In genomic region chr5:135794859-135795181, GRCm38 (mm10) we compare ENCODE assay signal across 10 mouse cellular contexts. TPM values are rescaled to one million over a fixed set of nuclear protein-coding genes. Genes with fewer than 3 reads are reported as not detected.
DNase-seq lines count a peak whose midpoint lies in the region; ATAC-seq and TF ChIP-seq lines count a peak whose summit lies in the region.
"Had no signal": no experiment of that assay in that cellular context is flagged by ENCODE, and none has a peak within 500 bp of the region (broad histone marks: within the 10 kb centered on the region; RNA-seq: fewer than 3 reads in every experiment).

No protein-coding gene starts in this region.

- peak overlapping the region; percentile 56 for H3K4me2 ChIP-seq in heart, postnatal 0 days (ENCODE audit: low read depth, low read length)
- H3K4me2 ChIP-seq in embryonic facial prominence, embryonic 12.5 days (replicated peaks): peak overlapping the region; percentile 35
- peak overlapping the region; percentile 42 for H3K4me2 ChIP-seq in intestine, embryonic 14.5 days (ENCODE audit: low read length)
- H3K4me2 ChIP-seq in midbrain, embryonic 13.5 days (replicated peaks): peak overlapping the region; percentile 26

- no peak for TF ChIP-seq CTCF in heart, postnatal 0 days (IDR thresholded peaks at IDR 0.05; ENCODE audit: low read depth)

- H3K9me3 ChIP-seq in heart, postnatal 0 days (replicated peaks; ENCODE audit: control insufficient read depth, low read length): no peaks in the 10 kb centered on the region
- H3K9me3 ChIP-seq in embryonic facial prominence, embryonic 12.5 days: no peaks in the 10 kb centered on the region
- H3K9me3 ChIP-seq in intestine, embryonic 14.5 days (ENCODE audit: control insufficient read depth, low read length): no peaks in the 10 kb centered on the region
- H3K9me3 ChIP-seq in midbrain, embryonic 13.5 days: no peaks in the 10 kb centered on the region
- H3K9me3 ChIP-seq: G1E had no signal

- no peak for TF ChIP-seq EP300 in heart, postnatal 0 days (IDR thresholded peaks at IDR 0.05; ENCODE audit: low read depth)

- peak overlapping the region; percentile 26; the same call in 1 of the 2 replicates for H3K9ac ChIP-seq in heart, postnatal 0 days (replicated peaks; ENCODE audit: low read depth, low read length)
- peak overlapping the region; percentile 19; the same call in 1 of the 2 replicates for H3K9ac ChIP-seq in embryonic facial prominence, embryonic 12.5 days
- no peak overlapping the region for H3K9ac ChIP-seq in intestine, embryonic 14.5 days (ENCODE audit: low read length)
- peak overlapping the region; percentile 48; the same call in 1 of the 2 replicates for H3K9ac ChIP-seq in midbrain, embryonic 13.5 days (replicated peaks)

- no peak for DNase-seq in heart, postnatal 0 days (ENCODE audit: low spot score)
- DNase-seq in heart, adult 11 months: no peak
- no peak for DNase-seq in intestine, embryonic 14.5 days (ENCODE audit: low spot score)
- DNase-seq in cerebellum, adult 18-20 months: no peak
- DNase-seq in B cell, adult 2 months: no peak
- DNase-seq in adrenal gland, postnatal 36 days: no peak

- 8% methylated on average over 5 of the region's 5 CpGs for WGBS in heart, postnatal 0 days
- WGBS in embryonic facial prominence, embryonic 12.5 days: 11% methylated on average over 5 of the region's 5 CpGs
- 10% methylated on average over 5 of the region's 5 CpGs for WGBS in intestine, embryonic 14.5 days
- 3% methylated on average over 5 of the region's 5 CpGs for WGBS in midbrain, embryonic 13.5 days

- ATAC-seq in heart, postnatal 0 days (ENCODE audit: insufficient read depth, low read depth): no peak; the same call in 1 of the 2 replicates
- ATAC-seq in embryonic facial prominence, embryonic 12.5 days (ENCODE audit: insufficient number of reproducible peaks, insufficient read depth, low FRiP score, low TSS enrichment): no peak
- no peak for ATAC-seq in intestine, embryonic 14.5 days (replicated peaks; ENCODE audit: low FRiP score, low TSS enrichment, low read depth)
- ATAC-seq in midbrain, embryonic 13.5 days: no peak

- peak overlapping the region; percentile 71 for H3K27ac ChIP-seq in heart, postnatal 0 days (ENCODE audit: low read depth)
- H3K27ac ChIP-seq in embryonic facial prominence, embryonic 12.5 days: peak overlapping the region; percentile 50; the same call in 1 of the 2 replicates
- no peak overlapping the region for H3K27ac ChIP-seq in intestine, embryonic 14.5 days (ENCODE audit: low read depth)
- peak overlapping the region; percentile 86 for H3K27ac ChIP-seq in midbrain, embryonic 13.5 days

- no peaks in the 10 kb centered on the region for H3K27me3 ChIP-seq in heart, postnatal 0 days (ENCODE audit: control insufficient read depth, insufficient read depth, low read length)
- no peaks in the 10 kb centered on the region for H3K27me3 ChIP-seq in embryonic facial prominence, embryonic 12.5 days
- no peaks in the 10 kb centered on the region for H3K27me3 ChIP-seq in intestine, embryonic 14.5 days (replicated peaks; ENCODE audit: control insufficient read depth, insufficient read depth, low read length)
- no peaks in the 10 kb centered on the region for H3K27me3 ChIP-seq in midbrain, embryonic 13.5 days

- H3K4me3 ChIP-seq in heart, postnatal 0 days (ENCODE audit: low read depth, low read length): peak overlapping the region; percentile 42
- H3K4me3 ChIP-seq in embryonic facial prominence, embryonic 12.5 days: peak overlapping the region; percentile 9; the same call in 1 of the 2 replicates
- H3K4me3 ChIP-seq in intestine, embryonic 14.5 days (ENCODE audit: low read depth, low read length): no peak overlapping the region
- H3K4me3 ChIP-seq in midbrain, embryonic 13.5 days (replicated peaks): no peak overlapping the region

- peaks cover 23% of the 10 kb centered on the region for H3K36me3 ChIP-seq in heart, postnatal 0 days (replicated peaks; ENCODE audit: control insufficient read depth, insufficient read depth, low read length)
- peaks cover 23% of the 10 kb centered on the region for H3K36me3 ChIP-seq in embryonic facial prominence, embryonic 12.5 days
- peaks cover 23% of the 10 kb centered on the region for H3K36me3 ChIP-seq in intestine, embryonic 14.5 days (ENCODE audit: control insufficient read depth, insufficient read depth, low read length)
- H3K36me3 ChIP-seq in midbrain, embryonic 13.5 days: peaks cover 25% of the 10 kb centered on the region

- H3K4me1 ChIP-seq in heart, postnatal 0 days (ENCODE audit: control insufficient read depth, insufficient read depth): no peaks in the 10 kb centered on the region
- no peaks in the 10 kb centered on the region; the same call in 1 of the 2 replicates for H3K4me1 ChIP-seq in embryonic facial prominence, embryonic 12.5 days
- H3K4me1 ChIP-seq in intestine, embryonic 14.5 days (replicated peaks; ENCODE audit: control insufficient read depth, insufficient read depth, low read length): no peaks in the 10 kb centered on the region
- H3K4me1 ChIP-seq in midbrain, embryonic 13.5 days (replicated peaks): peaks cover 14% of the 10 kb centered on the region

RNA-seq across cellular contexts. Expression of gene Srrm3, which starts 11.9 kb away (rescaled TPM):
- 0.31 TPM in 1 of 2 replicates, not detected in the other for total RNA-seq in heart, postnatal 0 days (2014; rRNA removed; ENCODE audit: low replicate concordance)
- polyA plus RNA-seq in heart, postnatal 0 days (2015; fragmentation: Nextera tagmentation; extraction: Ambion mirVana): 0.03 TPM in 1 of 2 replicates, not detected in the other
- 3.6 and 8.9 TPM in 2 replicates for polyA plus RNA-seq in embryonic facial prominence, embryonic 12.5 days (2016; fragmentation: Nextera tagmentation; extraction: Ambion mirVana)
- polyA plus RNA-seq in intestine, embryonic 14.5 days (2014; fragmentation: Nextera tagmentation; extraction: Ambion mirVana): 2.2 and 2.7 TPM in 2 replicates
- polyA plus RNA-seq in midbrain, embryonic 13.5 days (2015; fragmentation: Nextera tagmentation; extraction: Ambion mirVana): 91.4 and 124 TPM in 2 replicates
- total RNA-seq in adrenal gland, postnatal 36 days (2021): 1 to 10 TPM; 1.6 to 3.4 TPM
- total RNA-seq: gastrocnemius, adult 18-20 months had no signal
- polyA plus RNA-seq: G1E had no signal

RNA-seq across cellular contexts. Expression of gene Mdh2, which starts 16.5 kb away (rescaled TPM):
- 389 and 420 TPM in 2 replicates for total RNA-seq in heart, postnatal 0 days (2014; rRNA removed; ENCODE audit: low replicate concordance)
- 2,045 and 2,081 TPM in 2 replicates for polyA plus RNA-seq in heart, postnatal 0 days (2015; fragmentation: Nextera tagmentation; extraction: Ambion mirVana)
- polyA plus RNA-seq in embryonic facial prominence, embryonic 12.5 days (2016; fragmentation: Nextera tagmentation; extraction: Ambion mirVana): 487 and 498 TPM in 2 replicates
- 597 and 634 TPM in 2 replicates for polyA plus RNA-seq in intestine, embryonic 14.5 days (2014; fragmentation: Nextera tagmentation; extraction: Ambion mirVana)
- polyA plus RNA-seq in midbrain, embryonic 13.5 days (2015; fragmentation: Nextera tagmentation; extraction: Ambion mirVana): 563 and 580 TPM in 2 replicates
- 100 to 1,000 TPM; 489 to 545 TPM for total RNA-seq in adrenal gland, postnatal 36 days (2021)

RNA-seq across cellular contexts. Expression of gene Styxl1, which starts 16.6 kb away (rescaled TPM):
- total RNA-seq in heart, postnatal 0 days (2014; rRNA removed; ENCODE audit: low replicate concordance): not detected in 2 replicates
- 0.18 and 0.42 TPM in 2 replicates for polyA plus RNA-seq in heart, postnatal 0 days (2015; fragmentation: Nextera tagmentation; extraction: Ambion mirVana)
- polyA plus RNA-seq in embryonic facial prominence, embryonic 12.5 days (2016; fragmentation: Nextera tagmentation; extraction: Ambion mirVana): 0.23 and 0.47 TPM in 2 replicates
- polyA plus RNA-seq in intestine, embryonic 14.5 days (2014; fragmentation: Nextera tagmentation; extraction: Ambion mirVana): 0.28 TPM in 1 of 2 replicates, not detected in the other
- 0.34 TPM in 1 of 2 replicates, not detected in the other for polyA plus RNA-seq in midbrain, embryonic 13.5 days (2015; fragmentation: Nextera tagmentation; extraction: Ambion mirVana)
- under 1 TPM; 0.33 to 0.83 TPM for total RNA-seq in adrenal gland, postnatal 36 days (2021)
- total RNA-seq: gastrocnemius, adult 18-20 months had no signal
- polyA plus RNA-seq: G1E had no signal

RNA-seq across cellular contexts. Expression of gene Tmem120a, which starts 50.6 kb away (rescaled TPM):
- 25.6 and 32.6 TPM in 2 replicates for total RNA-seq in heart, postnatal 0 days (2014; rRNA removed; ENCODE audit: low replicate concordance)
- 33.9 and 34.2 TPM in 2 replicates for polyA plus RNA-seq in heart, postnatal 0 days (2015; fragmentation: Nextera tagmentation; extraction: Ambion mirVana)
- 50.4 and 53.1 TPM in 2 replicates for polyA plus RNA-seq in embryonic facial prominence, embryonic 12.5 days (2016; fragmentation: Nextera tagmentation; extraction: Ambion mirVana)
- polyA plus RNA-seq in intestine, embryonic 14.5 days (2014; fragmentation: Nextera tagmentation; extraction: Ambion mirVana): 40.4 and 40.9 TPM in 2 replicates
- polyA plus RNA-seq in midbrain, embryonic 13.5 days (2015; fragmentation: Nextera tagmentation; extraction: Ambion mirVana): 70.1 and 72.7 TPM in 2 replicates
- total RNA-seq in adrenal gland, postnatal 36 days (2021): 10 to 100 TPM; 55.5 to 59.9 TPM

Comparison
In these comparisons a context has a peak if more than half of its experiments do, and no peak if none do; other contexts are left out.
1. H3K4me3 ChIP-seq: peak in heart, postnatal 0 days (single experiment) and embryonic facial prominence, embryonic 12.5 days (single experiment); none in intestine, embryonic 14.5 days (single experiment) and midbrain, embryonic 13.5 days (single experiment).
2. Peak in every context shown above with its lines, with median percentiles within 50 percentile points of each other: H3K4me2 ChIP-seq.